Mouse (Mus musculus) lung, postnatal 0 days (tissue): ENCODE data around the gene Sh3pxd2a. TPM values are rescaled to one million over a fixed set of nuclear protein-coding genes. Genes with fewer than 3 reads are reported as not detected.

ENCODE experiments used
- ATAC-seq: fragments of 200-750 bp; cut with Nextera tagmentation; 2 replicates; pipeline ENCODE4 v1.8.0; 2017; ENCODE audit warnings: moderate library complexity
- DNase-seq: peaks from one replicate; pipeline ENCODE4 v3.0.0-alpha.2; 2016; ENCODE audit warnings: low spot score
- H3K27ac ChIP-seq: fragments of 300-500 bp; sonication (generic); 2 replicates; pipeline ENCODE4 v1.5.1; 2014; ENCODE audit warnings: antibody characterized with exemption, mild to moderate bottlenecking, low read length, mixed read lengths
- H3K27me3 ChIP-seq: fragments of 300-500 bp; sonication (generic); replicated peaks from 2 replicates; pipeline ENCODE4 v1.6.1; 2014; ENCODE audit warnings: low read length, mixed read lengths; ENCODE audit not compliant: insufficient read depth
- H3K36me3 ChIP-seq: fragments of 300-500 bp; sonication (generic); 2 replicates; pipeline ENCODE4 v1.6.1; 2014; ENCODE audit warnings: low read length, mixed read lengths; ENCODE audit not compliant: insufficient read depth
- H3K4me1 ChIP-seq: fragments of 300-500 bp; sonication (generic); 2 replicates; pipeline ENCODE4 v1.6.1; 2014; ENCODE audit warnings: antibody characterized with exemption, low read depth, low read length, mixed read lengths; ENCODE audit not compliant: insufficient read depth
- H3K4me2 ChIP-seq: fragments of 300-500 bp; sonication (generic); replicated peaks from 2 replicates; pipeline ENCODE4 v1.6.1; 2014; ENCODE audit warnings: low read depth, mild to moderate bottlenecking, low read length, moderate library complexity, mixed read lengths
- H3K4me3 ChIP-seq: fragments of 300-500 bp; sonication (generic); 2 replicates; pipeline ENCODE4 v1.5.1; 2014; ENCODE audit warnings: low read depth, low read length
- H3K9ac ChIP-seq: fragments of 300-500 bp; sonication (generic); replicated peaks from 2 replicates; pipeline ENCODE4 v1.6.1; 2014; ENCODE audit warnings: low read depth, mild to moderate bottlenecking
- H3K9me3 ChIP-seq: fragments of 300-500 bp; sonication (generic); 2 replicates; pipeline ENCODE4 v1.6.1; 2016; ENCODE audit warnings: low read length, mixed read lengths
- CTCF ChIP-seq: IDR thresholded peaks from 2 replicates; pipeline ENCODE4 v1.5.1; 2016; ENCODE audit warnings: antibody characterized with exemption, mild to moderate bottlenecking
- EP300 ChIP-seq: IDR thresholded peaks from 2 replicates; pipeline ENCODE4 v1.6.1; 2016; ENCODE audit warnings: antibody characterized with exemption, mild to moderate bottlenecking, control low read depth
- WGBS: fragments of 180-500 bp; shearing (Covaris S2); extraction: QIAGEN DNeasy Blood & Tissue Kit; methylation state at CpG from one replicate; pipeline ENCODE4 v1.1.7; 2014; 5-methylcytosine and 5-hydroxymethylcytosine counted together
- polyA plus RNA-seq: library from polyadenylated mRNA; unstranded; fragments of >200 nt; fragmentation: Nextera tagmentation; extraction: Ambion mirVana; gene quantifications from 2 replicates; pipeline ENCODE4 v1.2.1, GENCODE M21; 2015

The Sh3pxd2a gene
- polyA plus RNA-seq, 1 experiment from 2014 or later: 5.6 TPM

DNA sequence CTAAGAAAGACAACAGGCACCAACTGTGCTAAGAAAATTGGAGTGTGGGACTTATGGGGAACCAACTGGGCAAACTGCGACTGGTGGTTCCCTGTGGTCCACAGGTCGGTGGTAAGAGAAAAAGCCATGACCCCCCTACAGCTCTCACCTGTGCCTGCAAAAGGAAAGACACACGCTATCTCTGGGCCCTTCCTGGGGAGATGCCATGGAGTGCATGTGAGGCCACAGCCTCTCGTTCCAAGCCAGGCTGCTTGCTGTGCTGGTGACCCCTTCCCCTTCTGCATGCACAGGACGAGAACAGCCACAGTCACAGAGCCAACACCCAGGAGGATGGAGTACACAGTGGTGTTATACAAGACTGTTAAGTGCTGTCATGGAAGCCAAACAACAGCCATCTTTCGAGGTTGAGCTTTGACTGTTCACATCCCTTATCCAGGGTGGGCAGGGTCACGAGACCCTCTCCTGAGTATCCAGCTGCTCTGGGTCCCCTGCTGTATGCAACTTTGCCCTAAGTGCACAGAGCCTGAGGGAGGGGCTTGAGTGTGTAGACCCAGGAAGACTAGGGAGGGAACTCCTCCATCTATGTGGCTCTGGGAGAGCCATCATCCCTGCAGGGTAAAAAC lies 117.1 kb downstream of the Sh3pxd2a start:
- TF ChIP-seq EP300 (no peak), CTCF (no peak)
- no peak overlapping the region for H3K9ac ChIP-seq

DNA sequence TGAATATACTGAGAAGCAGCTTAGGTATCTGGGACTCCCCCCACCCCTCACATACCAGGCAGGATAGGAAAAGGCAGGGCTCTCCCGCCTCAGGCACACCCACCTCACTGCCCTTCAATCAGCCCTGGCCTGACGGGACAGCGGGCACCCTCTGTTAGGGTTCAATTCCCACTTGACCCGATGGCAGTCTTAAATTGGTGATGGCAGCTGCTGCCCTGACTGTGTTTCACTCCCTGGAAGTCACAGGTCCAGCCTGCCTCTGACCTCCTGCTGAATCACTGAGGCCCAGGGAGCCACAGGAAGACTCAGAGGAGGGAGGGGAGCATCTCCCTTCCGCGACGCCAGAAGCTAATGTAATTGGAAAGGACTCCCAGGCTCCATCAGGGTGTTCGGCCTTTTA lies 117.6 kb downstream of the Sh3pxd2a start:
- Histone ChIP-seq H3K4me2 (no peak overlapping the region), H3K4me3 (no peak overlapping the region), H3K27me3 (no peaks in the 10 kb centered on the region), H3K36me3 (no peaks in the 10 kb centered on the region), H3K27ac (no peak overlapping the region), H3K4me1 (0 out of 2 replicates have a peak, but pooled peaks cover 3% of the 10 kb centered on the region), H3K9ac (no peak overlapping the region), H3K9me3 (no peaks in the 10 kb centered on the region)
- TF ChIP-seq CTCF (no peak), EP300 (no peak)
- ATAC-seq: peak; percentile 34; the same call in 1 of the 2 replicates
- DNase-seq: no peak
- 55% methylated on average over 8 of the region's 8 CpGs for WGBS

More for the DNA sequence above, 117.1 kb downstream of the Sh3pxd2a start:
- DNase-seq: no peak
- Histone ChIP-seq H3K4me1 (0 out of 2 replicates have a peak, but pooled peaks cover 3% of the 10 kb centered on the region), H3K9me3 (no peaks in the 10 kb centered on the region), H3K36me3 (no peaks in the 10 kb centered on the region), H3K4me2 (no peak overlapping the region), H3K27me3 (no peaks in the 10 kb centered on the region), H3K4me3 (no peak overlapping the region), H3K27ac (no peak overlapping the region)
- 72% methylated on average over 7 of the region's 7 CpGs for WGBS
- no peak for ATAC-seq

DNA sequence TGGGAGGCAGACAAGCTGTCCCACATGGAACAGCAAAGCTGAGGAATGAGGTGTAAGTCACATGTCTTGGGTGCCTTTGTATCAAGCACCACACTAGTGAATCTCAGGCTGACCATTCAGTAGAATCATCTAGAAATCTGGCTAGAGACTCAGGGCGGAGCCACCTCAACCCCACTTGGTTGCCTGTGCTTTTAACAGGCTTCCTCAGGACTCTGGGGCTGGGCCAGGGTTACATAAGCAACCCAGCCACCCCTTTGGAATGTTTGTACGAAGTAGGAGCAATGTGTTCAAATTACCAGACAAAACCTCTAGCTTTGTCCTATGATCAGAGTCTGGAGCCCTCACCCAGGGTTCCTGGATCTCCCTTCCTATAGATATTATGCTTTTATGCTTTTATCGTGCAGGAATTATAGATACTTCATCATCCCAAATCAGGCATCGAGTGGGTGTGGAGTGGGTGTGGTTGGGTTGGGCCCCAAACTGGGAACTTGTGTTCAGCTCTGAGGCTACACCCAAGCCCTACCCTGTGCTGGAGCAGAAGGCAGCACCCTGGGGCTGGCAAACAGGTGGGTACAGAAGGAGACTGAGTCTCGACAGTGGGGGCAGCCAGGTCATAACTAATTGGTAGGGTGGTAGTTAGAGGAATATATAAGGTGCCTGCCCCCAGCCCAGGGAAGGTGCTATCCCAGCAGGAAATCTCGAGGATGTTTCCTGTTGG lies 118.2 kb downstream of the Sh3pxd2a start:
- H3K27me3 ChIP-seq: no peaks in the 10 kb centered on the region
- no peak for DNase-seq
- no peak overlapping the region for H3K4me2 ChIP-seq
- TF ChIP-seq EP300 (no peak), CTCF (no peak)
- H3K4me1 ChIP-seq: 0 out of 2 replicates have a peak, but pooled peaks cover 3% of the 10 kb centered on the region
- WGBS: 62% methylated on average over 6 of the region's 6 CpGs
- H3K36me3 ChIP-seq: no peaks in the 10 kb centered on the region
- no peak for ATAC-seq
- H3K27ac ChIP-seq: no peak overlapping the region
- no peak overlapping the region for H3K9ac ChIP-seq
- no peak overlapping the region for H3K4me3 ChIP-seq
- H3K9me3 ChIP-seq: no peaks in the 10 kb centered on the region

GRCm38 (mm10) chr19:47343422-47343821 lies 120.8 kb downstream of the Sh3pxd2a start:
- Histone ChIP-seq H3K4me1 (peaks cover 6% of the 10 kb centered on the region; the same call in 1 of the 2 replicates), H3K27me3 (no peaks in the 10 kb centered on the region), H3K9ac (no peak overlapping the region), H3K36me3 (no peaks in the 10 kb centered on the region), H3K4me3 (peak overlapping the region; percentile 15; the same call in 1 of the 2 replicates), H3K9me3 (no peaks in the 10 kb centered on the region), H3K27ac (no peak overlapping the region), H3K4me2 (peak overlapping the region; percentile 48)
- no peak for TF ChIP-seq EP300
- no peak for TF ChIP-seq CTCF
- ATAC-seq: 0 out of 2 replicates have a peak, but pooled peaks have one; percentile 7
- WGBS: 7% methylated on average over 23 of the region's 39 CpGs
- no peak for DNase-seq

GRCm38 (mm10) chr19:47339165-47339564 lies 125.0 kb downstream of the Sh3pxd2a start:
- no peaks in the 10 kb centered on the region for H3K36me3 ChIP-seq
- no peak for ATAC-seq
- H3K4me3 ChIP-seq: no peak overlapping the region
- H3K27me3 ChIP-seq: no peaks in the 10 kb centered on the region
- H3K4me1 ChIP-seq: peaks cover 4% of the 10 kb centered on the region; the same call in 1 of the 2 replicates
- H3K9ac ChIP-seq: no peak overlapping the region
- H3K4me2 ChIP-seq: peak overlapping the region; percentile 29
- WGBS: 6% methylated on average over 17 of the region's 17 CpGs
- no peaks in the 10 kb centered on the region for H3K9me3 ChIP-seq
- H3K27ac ChIP-seq: no peak overlapping the region
- DNase-seq: peak; percentile 78
- TF ChIP-seq EP300: no peak
- TF ChIP-seq CTCF: peak; percentile 92

DNA sequence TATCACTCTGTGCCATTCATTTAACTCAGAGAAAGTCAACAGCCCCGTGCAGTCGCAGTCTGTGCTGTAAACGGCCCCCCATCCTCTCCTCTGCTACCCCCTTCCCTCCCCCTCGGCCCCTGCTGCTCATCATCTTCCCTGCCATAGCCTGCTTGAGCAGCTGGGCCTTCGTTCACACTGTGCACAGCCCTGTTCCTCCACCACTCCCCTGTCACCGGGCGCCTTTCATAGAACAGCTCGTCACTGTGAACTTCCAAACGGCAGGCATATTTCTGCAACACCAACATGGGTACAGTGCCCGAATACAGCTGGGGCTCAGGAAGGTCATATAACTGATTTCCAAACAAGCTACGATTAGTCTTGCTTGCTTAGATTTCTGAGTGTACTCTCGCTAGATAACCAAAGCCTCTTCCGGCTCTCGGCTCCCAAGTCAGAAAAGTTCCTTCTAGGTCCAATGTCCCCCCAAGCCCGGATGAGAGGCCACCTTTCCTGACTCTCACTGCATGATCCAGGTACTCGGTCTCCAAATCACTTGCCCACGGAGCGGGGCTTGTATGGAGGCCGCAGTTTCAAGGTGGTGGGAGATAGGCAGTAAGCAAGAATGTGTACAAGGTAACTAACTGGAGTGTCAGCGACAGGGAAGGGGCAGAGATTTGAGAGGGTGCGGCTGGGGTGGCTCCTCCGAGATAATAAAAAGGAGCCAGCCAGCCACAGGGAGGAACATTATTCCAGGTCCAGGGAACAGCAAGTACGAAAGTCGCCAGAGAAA lies 125.6 kb downstream of the Sh3pxd2a start:
- Histone ChIP-seq H3K4me2 (peak overlapping the region; percentile 29), H3K4me3 (no peak overlapping the region), H3K27ac (peak overlapping the region; percentile 23; the same call in 1 of the 2 replicates), H3K9ac (no peak overlapping the region), H3K27me3 (no peaks in the 10 kb centered on the region), H3K36me3 (no peaks in the 10 kb centered on the region), H3K9me3 (no peaks in the 10 kb centered on the region), H3K4me1 (peaks cover 4% of the 10 kb centered on the region; the same call in 1 of the 2 replicates)
- DNase-seq: peak; percentile 67
- peak; percentile 70 for ATAC-seq
- TF ChIP-seq EP300 (no peak), CTCF (no peak)
- 44% methylated on average over 24 of the region's 24 CpGs for WGBS
